Mouse (Mus musculus) T-helper 1 cell (primary cell): ENCODE data around the gene Coro7.

Experiments
- in situ Hi-C: fragments of 300-600 bp; cut with MboI, MseI; formaldehyde crosslinking; loops from one replicate; pipeline ENCODE4 v1.15.1; 2025; ENCODE audit warnings: high pct_unique_total_duplicates

Gene Coro7

DNA sequence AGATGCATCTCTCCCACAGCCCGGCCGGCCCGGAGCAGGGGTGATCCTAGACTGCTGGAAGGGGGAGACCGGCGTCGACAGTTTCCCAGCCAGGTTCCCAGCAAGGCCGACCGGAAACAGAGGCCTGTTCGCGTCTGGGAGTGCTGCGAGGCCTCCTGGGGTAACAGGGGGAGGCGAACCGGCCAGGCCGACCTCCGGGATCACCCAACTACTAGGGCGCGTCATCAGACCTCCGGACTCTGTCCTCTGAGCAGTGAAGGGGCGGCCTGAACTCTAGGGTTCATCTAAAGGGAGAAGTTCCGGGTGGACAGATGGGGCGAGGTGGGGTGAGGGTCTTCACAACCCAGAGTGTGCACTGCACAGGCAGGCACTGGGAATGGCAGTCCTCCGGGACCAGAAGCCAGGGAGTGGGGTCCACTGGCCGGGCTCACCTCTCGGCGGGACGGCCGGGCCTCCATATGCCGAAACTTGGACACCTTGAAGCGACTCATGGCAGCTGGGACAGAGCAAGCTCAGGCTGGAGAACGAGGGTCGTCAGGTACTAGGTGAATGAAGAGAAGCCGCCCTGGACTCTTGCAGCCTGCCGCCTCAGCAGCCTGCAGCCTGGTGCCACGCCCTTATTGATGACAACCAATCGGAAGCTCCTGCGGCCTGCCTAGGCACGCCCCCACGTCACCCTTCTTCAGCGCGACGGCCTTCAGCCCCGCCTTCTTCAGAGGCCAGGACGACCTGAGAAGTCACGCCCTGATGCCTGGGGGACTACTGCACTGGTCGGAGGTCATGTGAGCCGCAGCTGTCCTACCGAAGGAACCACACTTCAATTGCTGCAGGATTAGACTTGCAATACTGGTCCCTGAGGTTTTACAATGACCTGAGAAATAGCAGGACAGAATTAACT lies at the start of gene Coro7:
Gene Coro7, minus strand, starts transcription at position 657 of the 898 bp plus-strand sequence.
- in situ Hi-C loops: no loop called here

- in situ Hi-C loops: no loop called here
Observed at GRCm38 (mm10) chr16:4727963-4728362, 48.4 kb upstream of the Coro7 start.

DNA sequence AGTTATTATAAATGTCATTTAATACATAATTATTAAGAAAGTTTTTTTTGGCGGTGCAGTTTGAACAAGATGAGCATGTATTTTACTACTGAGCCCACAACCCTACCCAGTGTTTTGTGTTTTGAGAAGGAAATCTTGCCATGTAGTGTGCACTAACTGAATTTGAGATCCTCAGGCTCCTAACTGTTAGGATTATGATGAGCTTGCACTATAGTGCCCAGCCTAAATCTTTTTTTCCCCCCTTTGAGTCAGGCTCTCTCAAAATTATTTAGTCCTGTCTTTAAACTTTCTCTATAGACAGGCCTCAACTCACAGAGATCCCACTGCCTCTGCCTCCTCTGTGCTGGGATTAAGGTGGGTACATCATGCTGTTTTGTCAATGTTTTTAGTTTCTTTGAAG lies 47.9 kb upstream of the Coro7 start:
- in situ Hi-C loops: no loop called here

DNA sequence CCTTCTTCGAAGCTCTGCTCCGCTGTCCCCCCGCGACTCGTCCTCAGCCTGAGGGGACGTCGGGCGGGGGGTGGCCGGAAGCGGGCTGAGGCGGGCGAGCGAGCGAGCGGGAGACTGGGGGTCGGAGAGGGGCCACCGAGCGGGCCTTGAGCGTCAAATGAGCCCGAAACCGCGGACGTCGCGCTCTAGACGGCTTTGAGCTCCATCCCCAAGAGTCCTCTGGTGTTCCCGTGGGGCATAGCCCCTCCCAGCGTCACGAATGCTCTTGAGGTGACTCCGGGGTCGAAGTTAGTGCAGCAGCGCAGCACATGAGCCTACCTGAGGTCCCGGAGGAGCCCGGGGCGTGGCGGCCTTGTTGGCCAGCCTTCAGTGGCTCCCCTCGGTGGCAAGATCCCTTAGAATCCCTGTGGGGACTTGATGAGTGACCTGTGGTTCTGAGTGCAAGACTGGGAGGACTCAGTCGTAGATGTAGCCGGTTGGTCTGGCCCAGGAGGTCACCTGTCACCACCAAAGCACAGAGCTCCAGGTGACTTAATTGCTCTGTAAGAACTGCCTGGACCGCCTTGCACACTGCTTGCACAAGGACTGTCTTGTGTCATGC lies 47.1 kb upstream of the Coro7 start:
- in situ Hi-C loops: no loop called here

GRCm38 (mm10) chr16:4725780-4726527 lies 46.4 kb upstream of the Coro7 start, which contains the start of gene Hmox2:
Gene Hmox2, plus strand, starts transcription at chr16:4726361.
- in situ Hi-C loops: no loop called here

GRCm38 (mm10) chr16:4725266-4725665 lies 45.7 kb upstream of the Coro7 start:
- in situ Hi-C loops: no loop called here

- in situ Hi-C loops: no loop called here
Observed at GRCm38 (mm10) chr16:4722915-4723209, 43.3 kb upstream of the Coro7 start.

- in situ Hi-C loops: no loop called here
Observed at GRCm38 (mm10) chr16:4722128-4722914, 42.7 kb upstream of the Coro7 start.

DNA sequence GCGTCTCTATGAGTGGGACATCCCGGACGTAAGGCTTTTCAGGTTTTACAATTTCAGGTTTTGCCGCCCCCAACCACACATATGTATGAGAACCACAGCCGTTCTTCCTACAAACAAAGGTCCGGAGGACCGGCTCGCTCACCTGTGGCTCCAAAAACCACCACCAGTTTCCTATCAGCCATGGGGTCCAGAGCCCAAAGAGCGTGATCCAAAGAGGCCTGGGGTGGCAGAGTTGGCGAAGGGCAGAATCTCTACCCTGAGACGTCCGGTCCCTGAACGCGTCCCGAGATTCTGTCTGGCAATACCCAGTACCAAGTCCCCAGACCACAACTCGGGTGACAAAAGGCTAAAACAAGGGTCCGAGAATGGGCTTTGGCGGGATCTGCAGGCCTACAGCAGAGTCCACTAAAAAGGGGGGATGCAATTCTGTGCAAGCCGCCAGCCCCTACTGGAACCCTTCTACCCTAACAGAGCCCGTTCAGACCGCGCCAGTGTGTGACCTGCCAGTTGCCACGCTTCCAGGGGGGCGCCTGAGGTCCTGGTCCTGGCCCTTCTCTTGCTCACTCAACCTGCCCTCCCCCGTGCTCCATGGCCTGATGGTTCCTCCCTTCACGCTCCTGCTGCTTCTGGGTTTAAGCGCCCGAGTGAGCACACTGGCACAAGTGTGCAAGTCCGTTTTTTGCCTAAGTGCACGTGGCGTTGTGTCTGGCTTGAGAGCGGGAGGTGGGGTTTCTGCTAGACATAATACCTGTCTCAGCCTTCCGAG lies 39.4 kb upstream of the Coro7 start, which contains the start of gene Nmral1:
Gene Nmral1, minus strand, starts transcription at position 604 of the 766 bp plus-strand sequence.
- in situ Hi-C loops: no loop called here

- in situ Hi-C loops: no loop called here
Observed at GRCm38 (mm10) chr16:4717866-4718265, 38.3 kb upstream of the Coro7 start.

DNA sequence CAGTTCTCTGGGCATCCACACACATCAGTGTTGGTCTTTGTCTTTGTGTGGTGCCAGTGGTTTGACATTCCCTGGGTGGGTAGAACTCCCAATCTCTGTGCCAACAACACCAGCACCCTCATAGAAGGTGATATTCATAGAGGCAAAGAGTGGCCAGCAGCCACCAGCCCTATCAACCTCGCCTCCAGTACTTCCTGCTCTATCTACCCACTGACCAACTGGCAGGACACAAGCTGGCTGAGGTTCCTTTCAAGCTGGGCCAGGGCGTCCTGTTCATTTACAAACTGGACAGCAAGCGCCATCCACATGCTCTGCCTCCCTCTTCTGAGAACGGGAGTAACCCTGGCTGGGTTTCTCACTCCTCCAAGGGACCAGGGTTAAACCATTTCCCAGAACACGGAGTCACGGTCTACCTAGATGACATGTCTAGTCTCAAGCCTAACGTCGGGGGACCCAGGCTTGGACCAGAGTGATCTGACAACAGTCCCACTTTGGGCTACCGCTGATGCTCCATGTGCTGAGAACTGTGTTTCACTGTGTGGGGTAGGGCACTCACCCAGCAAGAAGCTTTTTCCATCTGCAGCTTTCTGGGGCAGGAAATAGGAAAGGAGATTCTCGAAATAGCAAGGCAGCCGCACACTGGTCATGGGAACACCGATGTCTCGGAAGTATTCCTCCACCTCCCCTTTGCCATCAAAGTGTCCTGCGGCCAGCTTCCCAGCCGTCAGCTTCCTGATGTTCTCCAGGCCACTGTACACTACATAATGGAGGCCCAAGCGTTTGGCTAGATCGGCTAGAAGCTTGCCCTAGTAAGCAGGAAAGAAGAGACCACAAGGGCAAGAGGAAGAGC lies 34.5 kb upstream of the Coro7 start:
- in situ Hi-C loops: no loop called here

- in situ Hi-C loops: no loop called here
Observed at GRCm38 (mm10) chr16:4711173-4711572, 31.6 kb upstream of the Coro7 start.

DNA sequence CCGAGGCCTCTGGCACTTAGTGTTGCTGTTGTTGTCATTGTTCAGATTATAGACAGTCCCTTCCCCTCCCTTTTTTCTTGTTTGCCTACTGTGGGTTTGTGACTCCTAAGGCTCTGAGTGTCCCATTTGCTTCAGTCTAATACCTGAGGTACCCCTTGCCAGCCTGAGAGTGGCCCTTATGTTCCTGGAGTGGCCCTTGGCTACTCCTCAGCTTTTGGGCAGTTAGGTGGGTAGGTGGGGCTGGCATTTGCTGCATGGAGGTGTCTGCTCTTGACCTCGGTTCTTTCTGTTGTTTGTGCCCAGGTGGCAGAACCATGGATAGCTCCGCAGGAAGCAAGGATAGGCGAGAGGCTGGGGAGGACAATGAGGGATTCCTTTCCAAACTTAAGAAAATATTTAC lies 26.0 kb upstream of the Coro7 start:
- in situ Hi-C loops: no loop called here

- in situ Hi-C loops: no loop called here
Observed at GRCm38 (mm10) chr16:4702646-4703045, 23.1 kb upstream of the Coro7 start.

- in situ Hi-C loops: no loop called here
Observed at GRCm38 (mm10) chr16:4701211-4701610, 21.6 kb upstream of the Coro7 start.

DNA sequence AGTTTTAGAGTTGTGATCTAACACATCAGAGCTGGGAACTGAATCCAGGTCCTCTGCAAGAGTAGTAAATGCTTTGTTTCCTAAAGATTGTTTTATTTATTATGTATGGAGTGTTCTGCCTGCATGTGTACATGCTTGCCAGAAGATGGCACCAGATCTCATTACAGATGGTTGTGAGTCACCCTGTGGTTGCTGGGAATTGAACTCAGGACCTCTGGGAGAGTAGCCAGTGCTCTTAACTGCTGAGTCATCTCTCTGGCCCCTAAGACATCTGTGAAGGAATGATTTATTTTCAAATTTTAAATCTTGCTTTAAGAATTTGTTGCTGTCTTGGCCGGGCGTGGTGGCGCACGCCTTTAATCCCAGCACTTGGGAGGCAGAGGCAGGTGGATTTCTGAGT lies 9.8 kb upstream of the Coro7 start:
- in situ Hi-C loops: loop anchor here (5.0 kb wide), 1 partner anchor 98 kb away; no protein-coding TSS in a partner anchor

GRCm38 (mm10) chr16:4684457-4684791 lies 4.8 kb upstream of the Coro7 start:
- in situ Hi-C loops: no loop called here

DNA sequence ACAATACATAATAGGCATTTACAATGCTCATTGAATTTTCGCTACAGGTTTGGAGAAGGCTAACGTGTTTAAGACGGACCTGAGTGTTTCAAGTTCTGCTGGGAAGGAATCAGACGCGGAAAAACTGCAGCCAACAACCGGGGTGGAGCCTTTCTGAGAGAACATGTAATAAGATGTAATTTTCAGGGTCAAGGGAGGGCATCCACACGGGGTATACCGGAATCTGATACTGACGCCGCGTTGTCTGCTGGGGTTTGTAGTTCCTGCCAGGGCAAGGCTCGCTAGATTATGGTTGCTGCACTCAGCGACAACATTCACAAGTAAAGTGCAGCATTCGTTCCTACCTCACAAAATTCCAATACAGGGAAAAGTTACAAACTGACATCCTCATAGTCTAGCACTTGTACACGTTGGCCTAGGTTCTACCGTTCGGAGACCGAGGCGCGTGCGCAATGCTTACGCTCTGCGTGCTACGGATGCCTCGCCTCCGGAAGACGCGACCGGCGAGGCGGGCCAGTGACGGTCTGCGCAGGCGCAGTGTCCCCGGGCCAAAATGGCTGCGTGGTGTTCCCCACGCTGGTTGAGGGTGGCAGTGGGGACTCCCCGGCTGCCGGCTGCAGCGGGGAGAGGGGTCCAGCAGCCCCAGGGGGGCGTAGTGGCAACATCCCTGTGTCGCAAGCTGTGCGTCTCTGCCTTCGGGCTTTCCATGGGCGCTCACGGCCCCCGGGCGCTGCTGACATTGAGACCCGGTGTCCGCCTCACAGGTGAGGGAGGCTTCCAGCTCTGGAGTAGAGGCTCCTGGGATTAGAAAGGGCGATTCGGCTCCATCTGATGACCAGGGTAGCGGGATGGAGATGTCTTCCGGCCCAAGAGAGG lies 4.2 kb upstream of the Coro7 start:
- in situ Hi-C loops: no loop called here

GRCm38 (mm10) chr16:4683193-4683580 lies 3.6 kb upstream of the Coro7 start:
- in situ Hi-C loops: no loop called here
